Mouse (Mus musculus) WW6 (cell line): Measurements from ENCODE around the gene Otop3.

ENCODE experiments used
- DNase-seq: peaks from one replicate; pipeline ENCODE4 v3.0.0-alpha.2; 2013; ENCODE audit warnings: low read depth, low spot score

The Otop3 gene

GRCm38 (mm10) chr11:115334531-115334930, at the start of gene Otop3:
Otop3 (plus strand) TSS chr11:115334731.
- DNase-seq, result no peak

GRCm38 (mm10) chr11:115285282-115285681, 49.2 kb upstream of the Otop3 start:
- DNase-seq, result no peak

- no peak for DNase-seq
These were observed 48.1 kb upstream of the Otop3 start for GRCm38 (mm10) chr11:115286201-115286993.

- DNase-seq, result no peak
These were observed 47.1 kb upstream of the Otop3 start for GRCm38 (mm10) chr11:115287386-115287785.

GRCm38 (mm10) chr11:115288305-115288704, 46.2 kb upstream of the Otop3 start:
- no peak for DNase-seq

- no peak for DNase-seq
These were observed 44.6 kb upstream of the Otop3 start for GRCm38 (mm10) chr11:115289885-115290284.

- DNase-seq, result no peak
These were observed 44.2 kb upstream of the Otop3 start for GRCm38 (mm10) chr11:115290314-115290713.

- no peak for DNase-seq
These were observed 43.6 kb upstream of the Otop3 start for GRCm38 (mm10) chr11:115290919-115291318.

- no peak for DNase-seq
These were observed 43.0 kb upstream of the Otop3 start for GRCm38 (mm10) chr11:115291503-115291902.

GRCm38 (mm10) chr11:115292631-115293375, 41.7 kb upstream of the Otop3 start:
- DNase-seq, result no peak

- no peak for DNase-seq
These were observed 38.6 kb upstream of the Otop3 start for GRCm38 (mm10) chr11:115295939-115296338.

GRCm38 (mm10) chr11:115296471-115297210, 37.9 kb upstream of the Otop3 start:
- DNase-seq, result no peak

- DNase-seq, result peak; percentile 71
These were observed 37.2 kb upstream of the Otop3 start, which contains the start of gene Fads6 for GRCm38 (mm10) chr11:115297214-115297826. Fads6 (minus strand) TSS chr11:115297663.

GRCm38 (mm10) chr11:115298160-115298559, 36.4 kb upstream of the Otop3 start:
- no peak for DNase-seq

- DNase-seq, result no peak
These were observed 33.8 kb upstream of the Otop3 start for GRCm38 (mm10) chr11:115300745-115301144.

GRCm38 (mm10) chr11:115301351-115301750, 33.2 kb upstream of the Otop3 start:
- DNase-seq, result no peak

GRCm38 (mm10) chr11:115303167-115303566, 31.4 kb upstream of the Otop3 start:
- no peak for DNase-seq

GRCm38 (mm10) chr11:115306863-115307262, 27.7 kb upstream of the Otop3 start, which contains the start of gene Otop2:
Otop2 (plus strand) TSS chr11:115307163.
- DNase-seq, result no peak

- no peak for DNase-seq
These were observed 25.8 kb upstream of the Otop3 start for GRCm38 (mm10) chr11:115308781-115309180.

- no peak for DNase-seq
These were observed 20.3 kb upstream of the Otop3 start for GRCm38 (mm10) chr11:115314249-115314648.

GRCm38 (mm10) chr11:115317204-115317603, 17.3 kb upstream of the Otop3 start:
- no peak for DNase-seq
